Mouse (Mus musculus) spleen, postnatal 10 days (tissue): ENCODE results near the gene Nit1.

Experiments used
- DNase-seq, 2 experiments: peaks; one replicate each; pipeline ENCODE4 v3.0.0; 2021 to 2022; ENCODE audit warnings: low spot score in 2 of 2

The Nit1 gene

DNA sequence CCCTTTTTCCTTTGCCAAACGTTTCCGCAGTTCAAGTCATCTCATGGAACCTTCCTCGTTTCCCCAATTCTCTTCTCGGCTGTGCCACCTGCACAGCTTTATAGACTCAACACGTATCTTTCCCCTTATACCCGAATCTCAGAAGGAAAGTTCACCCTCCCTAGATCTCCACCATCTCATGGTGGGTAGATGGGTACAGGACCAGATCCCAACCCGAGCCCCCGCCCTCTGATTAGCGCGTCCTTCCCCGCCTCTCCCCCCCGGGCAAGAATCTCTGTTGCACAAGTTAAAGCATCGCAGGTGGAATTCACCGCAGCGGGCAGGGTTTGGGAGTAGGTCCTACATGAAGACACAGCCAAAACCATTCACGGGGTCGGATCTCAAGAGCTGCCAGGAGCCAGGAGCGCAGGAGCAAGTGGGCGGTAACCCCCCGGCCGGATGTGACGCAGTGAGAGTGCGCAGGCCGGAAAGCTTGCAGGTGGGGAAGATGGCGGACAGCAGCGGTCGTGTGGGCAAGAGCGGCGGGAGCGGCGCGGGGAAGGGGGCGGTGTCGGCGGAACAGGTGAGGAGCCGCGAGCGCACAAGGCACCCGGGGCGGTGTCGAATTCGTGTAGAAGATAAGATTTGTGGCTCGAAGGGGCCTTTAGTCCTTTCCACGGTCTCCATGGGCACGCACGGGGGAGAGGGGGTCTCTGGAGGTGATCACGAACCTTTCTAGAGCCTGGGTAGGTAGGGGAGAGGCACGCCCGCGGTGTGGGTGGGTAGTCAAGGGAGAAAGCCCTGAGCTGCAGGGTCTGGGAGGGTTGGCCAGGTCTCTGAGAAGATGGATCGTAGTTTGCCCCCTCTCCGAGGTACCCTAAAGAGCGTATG lies at the start of gene Nit1, which contains the start of gene Pfdn2:
TSS of gene Nit1 (minus strand) at position 422 of the 870 bp plus-strand sequence.
TSS of gene Pfdn2 (plus strand) at position 446 of the 870 bp plus-strand sequence.
- DNase-seq: peak; percentile 77 to 94

DNA sequence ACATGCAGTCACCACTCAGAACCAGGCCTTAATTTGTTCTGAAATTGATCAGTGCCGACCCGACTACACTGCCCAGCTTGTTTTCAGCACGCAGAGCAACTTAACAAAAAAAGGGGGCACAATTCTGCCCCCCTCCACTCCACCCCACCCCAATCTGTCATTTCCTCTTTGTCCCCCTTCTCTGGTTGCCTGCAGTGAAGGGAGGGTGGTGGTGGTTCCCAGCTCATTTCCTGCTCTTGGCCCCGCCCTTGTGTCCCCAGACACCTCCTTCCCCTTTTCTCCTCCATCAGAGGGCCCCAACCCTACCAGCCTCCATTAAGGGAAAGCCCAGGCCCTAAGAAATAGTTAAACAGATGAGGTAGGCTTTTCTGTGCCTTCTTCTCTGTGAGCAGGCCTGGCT lies 44.7 kb upstream of the Nit1 start:
- DNase-seq: peak in 1 of 2 experiments; percentile 83

DNA sequence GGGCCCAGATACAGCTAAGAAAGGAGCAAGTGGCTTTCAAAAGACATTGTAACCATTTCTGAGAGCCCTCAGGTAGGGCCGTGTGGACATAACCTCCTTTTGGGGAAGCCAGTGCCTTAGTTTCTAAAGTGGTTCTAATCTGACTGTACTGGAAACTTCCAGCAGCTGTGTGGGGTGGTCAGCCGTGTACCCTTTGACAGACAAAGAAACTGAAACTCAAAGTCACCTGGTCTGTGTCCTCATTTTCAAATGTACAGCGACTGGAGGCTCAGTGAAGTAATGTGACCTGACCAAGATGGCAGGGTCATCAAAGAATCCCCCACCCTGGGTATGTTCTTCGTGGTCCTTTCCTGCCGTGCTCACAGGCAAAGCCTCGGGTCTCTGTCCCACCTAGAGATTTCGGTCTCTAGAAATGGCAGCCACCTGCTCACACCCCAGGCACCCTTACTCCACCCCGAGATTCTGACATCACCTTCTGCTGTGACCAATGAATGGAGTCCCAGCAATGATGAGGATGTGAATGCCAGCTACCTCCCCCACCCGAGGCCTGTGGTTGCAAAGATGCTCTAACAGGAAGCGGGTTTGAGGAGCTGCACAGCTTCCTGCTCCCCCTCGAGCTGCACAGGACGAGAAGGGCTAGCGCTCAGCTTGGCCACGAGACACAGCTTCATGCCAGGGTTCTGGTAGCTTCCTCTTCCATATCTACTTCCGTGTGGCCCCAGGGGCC lies 43.1 kb upstream of the Nit1 start, which contains the start of gene Arhgap30:
TSS of gene Arhgap30 (plus strand) at position 579 of the 727 bp plus-strand sequence.
- peak; percentile 59 to 86 for DNase-seq

DNA sequence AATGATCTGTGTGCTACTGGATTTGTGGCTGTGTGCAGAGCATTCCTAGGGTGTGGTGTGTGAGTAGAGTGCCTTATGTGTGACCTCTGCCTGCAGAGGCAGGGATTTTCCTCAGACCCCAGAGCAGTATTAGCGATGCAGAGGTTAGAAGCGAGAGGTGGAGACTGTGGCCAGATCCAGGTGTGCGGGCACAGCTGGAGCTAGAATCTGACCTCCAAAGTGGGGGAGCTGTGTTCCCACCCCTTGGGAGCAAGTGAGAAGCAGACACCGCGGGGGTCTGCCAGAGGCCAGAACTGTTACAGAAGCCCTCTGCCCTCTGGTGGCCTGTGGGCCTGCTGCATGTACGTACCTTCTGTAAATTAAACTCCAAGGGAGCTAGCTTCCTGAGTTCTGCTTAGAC lies 41.7 kb upstream of the Nit1 start:
- peak in 1 of 2 experiments; percentile 64 for DNase-seq

DNA sequence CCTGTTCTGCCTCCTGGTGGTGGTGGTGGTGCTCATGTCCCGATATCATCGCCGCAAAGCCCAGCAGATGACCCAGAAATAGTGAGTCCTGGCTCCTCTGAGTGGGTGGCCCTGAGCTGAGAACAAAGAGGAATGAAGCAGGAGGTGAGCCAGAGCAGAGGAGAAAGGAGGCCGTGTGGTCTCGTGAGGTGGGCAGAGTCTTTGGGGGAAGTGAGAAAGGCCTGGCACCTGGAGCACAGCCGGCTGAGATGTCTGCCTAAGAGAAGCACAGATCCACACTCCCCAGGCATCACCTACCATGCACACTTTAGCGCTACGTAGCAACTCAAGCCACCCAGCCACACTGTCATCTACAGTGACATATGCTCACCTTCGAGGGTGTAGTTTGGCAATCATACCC lies 39.7 kb upstream of the Nit1 start:
- DNase-seq: no peak

DNA sequence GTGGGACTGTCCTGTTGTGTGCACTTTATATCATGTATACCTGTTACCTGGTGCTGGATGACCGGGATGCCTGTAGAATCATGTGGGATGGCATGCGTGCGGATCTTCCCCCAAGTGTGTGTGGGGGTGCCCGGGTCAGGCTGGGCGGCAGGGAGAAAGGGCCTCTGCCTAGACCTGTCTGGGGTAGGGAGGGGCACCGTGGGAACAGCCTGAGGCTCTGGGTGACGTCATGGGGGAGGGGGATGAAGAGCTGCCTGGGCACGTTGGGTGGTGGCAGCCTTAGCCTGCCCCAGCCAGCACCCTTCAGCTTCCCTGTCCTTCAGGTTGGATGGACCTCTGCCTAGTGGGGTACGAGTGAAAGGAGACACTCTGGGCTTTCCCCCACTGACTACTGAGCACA lies 38.9 kb upstream of the Nit1 start:
- DNase-seq: no peak

DNA sequence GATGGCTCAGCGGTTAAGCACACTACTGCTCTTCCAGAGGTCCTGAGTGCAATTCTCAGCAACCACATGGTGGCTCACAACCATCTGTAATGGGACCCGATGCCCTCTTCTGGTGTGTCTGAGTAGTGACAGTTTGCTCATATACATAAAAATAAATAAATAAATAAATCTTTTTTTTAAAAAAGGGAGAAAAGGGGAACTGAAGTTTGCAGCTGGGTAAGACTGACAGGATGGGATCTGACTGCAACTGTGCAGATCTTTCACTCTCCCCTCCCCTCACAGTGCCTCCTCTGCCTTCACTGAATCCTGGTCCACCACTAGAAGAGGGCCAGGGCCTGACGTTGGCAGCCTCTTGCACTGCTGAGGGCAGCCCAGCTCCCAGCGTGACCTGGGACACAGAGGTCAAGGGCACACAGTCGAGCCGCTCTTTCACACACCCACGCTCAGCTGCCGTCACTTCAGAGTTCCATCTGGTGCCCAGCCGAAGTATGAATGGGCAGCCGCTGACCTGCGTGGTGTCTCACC lies 36.7 kb upstream of the Nit1 start:
- DNase-seq: no peak

DNA sequence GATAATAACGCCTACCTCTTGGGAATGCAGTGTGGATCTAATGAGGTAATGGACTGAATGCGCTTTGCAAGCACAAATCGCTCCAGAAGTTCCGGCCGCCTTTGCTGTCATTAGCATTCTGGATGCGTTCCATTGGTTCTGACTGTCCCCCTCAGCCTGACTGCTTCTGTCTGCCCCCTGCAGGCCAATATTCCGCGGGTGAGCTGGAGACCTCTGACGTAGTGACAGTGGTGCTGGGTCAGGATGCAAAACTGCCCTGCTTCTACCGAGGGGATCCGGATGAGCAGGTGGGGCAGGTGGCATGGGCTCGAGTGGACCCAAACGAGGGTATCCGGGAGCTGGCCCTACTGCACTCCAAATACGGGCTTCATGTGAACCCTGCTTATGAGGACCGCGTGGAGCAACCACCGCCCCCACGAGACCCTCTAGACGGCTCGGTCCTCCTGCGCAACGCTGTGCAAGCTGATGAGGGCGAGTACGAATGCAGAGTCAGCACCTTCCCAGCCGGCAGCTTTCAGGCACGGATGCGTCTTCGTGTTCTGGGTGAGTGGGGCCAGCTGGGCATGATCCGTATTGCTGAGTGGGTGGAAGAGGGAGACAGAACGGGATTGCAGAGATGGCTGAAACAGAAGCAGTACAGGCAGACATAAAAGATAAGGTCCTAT lies 34.6 kb upstream of the Nit1 start:
- DNase-seq: peak; percentile 50 to 84

DNA sequence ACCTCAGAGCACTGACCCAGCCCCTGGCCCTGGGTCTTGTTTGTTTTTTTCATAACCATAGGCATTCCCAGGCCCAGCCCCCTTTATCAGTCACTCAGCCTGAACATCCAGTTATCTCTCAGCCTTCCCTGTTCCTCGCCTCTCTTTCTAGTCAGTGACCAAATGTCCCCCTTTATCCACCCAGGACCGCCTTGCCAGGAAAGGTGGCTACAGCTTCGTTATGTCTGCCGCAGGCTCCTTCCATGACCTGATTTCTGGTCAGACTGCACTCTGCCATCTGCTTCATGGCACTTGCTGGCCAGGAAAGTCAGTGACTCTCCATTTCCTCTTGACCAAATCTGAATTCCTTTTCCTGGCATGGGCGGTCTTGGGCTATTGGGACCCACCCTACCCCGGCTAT lies 32.9 kb upstream of the Nit1 start:
- no peak for DNase-seq

DNA sequence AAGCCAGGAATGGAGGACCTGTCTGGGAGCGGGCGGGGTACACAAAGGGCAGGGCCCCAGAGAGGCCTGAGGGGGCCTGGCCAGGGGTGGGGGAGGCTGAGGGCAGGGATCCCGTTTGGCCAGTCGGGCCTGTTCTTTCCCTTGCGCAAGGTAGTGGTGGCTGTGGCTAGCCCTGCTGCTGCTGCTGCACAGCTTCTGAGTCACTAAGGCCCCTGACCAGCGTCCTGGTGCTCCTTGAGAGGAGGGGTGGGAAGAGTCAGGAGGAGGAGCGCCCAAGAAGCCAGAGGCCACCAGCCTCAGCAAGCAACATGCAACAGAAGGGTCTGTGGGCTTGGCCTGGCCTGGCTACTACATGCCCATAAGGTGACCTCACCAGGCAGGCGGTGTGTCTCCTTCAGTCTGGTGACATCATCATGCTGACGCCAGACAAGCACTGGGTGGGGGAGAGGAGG lies 30.2 kb upstream of the Nit1 start:
- DNase-seq: no peak

DNA sequence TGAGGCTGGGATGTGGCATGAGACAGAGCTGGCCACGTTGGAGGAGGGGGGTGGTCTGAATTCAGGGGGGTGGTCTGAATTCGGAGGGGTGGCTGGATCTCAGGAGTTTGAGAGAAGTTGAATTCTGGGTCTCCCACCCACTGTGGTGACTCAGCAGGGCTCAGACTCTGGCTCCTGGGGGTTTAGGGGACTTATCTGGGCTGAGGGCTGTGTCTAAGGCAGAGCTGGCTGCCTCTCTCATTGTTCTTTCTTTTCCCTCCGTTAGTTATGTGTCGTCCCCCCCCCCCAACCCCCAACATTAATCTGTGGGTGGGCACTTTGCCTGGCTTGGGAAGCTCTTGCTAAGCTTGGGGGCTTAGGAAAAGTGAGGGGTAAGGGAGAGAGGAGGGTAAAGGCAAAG lies 28.5 kb upstream of the Nit1 start:
- no peak for DNase-seq

DNA sequence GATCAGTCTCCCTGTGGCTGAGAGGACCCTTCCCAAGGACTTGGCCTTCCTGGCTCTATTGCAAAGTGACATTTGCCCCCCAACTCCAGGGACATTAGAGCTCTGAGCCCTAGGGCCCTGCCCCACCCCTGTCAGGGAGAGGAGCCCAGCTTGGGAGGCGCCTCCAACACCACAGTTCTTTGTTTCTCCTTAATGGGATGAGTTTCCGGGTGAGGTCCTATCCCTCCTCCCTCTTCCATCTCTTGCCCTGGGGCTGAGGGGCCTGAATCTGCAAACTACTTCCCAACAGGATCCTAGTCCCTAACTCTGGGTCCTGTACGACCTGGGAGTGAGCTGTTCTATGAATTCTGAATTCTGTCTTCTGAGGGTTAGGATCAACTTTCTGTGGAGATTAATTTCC lies 27.4 kb upstream of the Nit1 start:
- DNase-seq: no peak

DNA sequence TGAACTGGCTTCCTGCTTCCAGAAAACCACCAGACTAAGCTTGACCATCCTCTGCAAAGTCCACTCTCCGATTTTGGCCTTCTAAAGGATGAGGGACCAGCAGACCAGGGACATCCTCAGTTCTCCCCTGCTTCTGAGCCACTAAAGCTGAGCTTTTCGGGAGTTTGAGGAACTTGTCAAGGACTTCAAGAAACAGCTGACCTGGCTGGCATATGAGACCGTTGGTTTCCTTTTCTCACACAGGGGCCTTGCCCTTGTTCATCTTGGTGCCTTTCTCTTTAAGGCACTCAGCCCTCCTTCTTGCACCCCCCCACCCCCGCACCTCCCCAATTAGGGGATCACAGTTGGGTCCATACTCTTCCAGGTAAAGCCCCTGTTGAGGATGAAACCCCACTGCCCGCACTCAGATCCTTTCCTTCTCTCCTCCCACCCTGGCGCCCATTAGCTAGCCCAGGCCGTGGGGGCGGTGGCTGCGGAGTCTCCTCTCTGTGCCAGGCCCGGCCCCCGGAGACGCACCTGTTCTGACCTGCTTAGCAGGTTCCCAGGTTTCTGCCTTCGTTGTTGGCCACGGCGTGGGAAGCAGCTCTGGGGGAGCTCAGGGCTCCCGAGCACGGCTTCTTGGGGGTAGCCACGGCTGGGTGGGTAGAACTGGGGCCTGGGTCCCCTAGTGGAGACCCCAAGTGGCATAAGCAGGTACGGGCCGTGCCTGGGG lies 24.6 kb upstream of the Nit1 start, which contains the start of gene Nectin4:
TSS of gene Nectin4 (plus strand) at position 255 of the 712 bp plus-strand sequence.
- no peak for DNase-seq

DNA sequence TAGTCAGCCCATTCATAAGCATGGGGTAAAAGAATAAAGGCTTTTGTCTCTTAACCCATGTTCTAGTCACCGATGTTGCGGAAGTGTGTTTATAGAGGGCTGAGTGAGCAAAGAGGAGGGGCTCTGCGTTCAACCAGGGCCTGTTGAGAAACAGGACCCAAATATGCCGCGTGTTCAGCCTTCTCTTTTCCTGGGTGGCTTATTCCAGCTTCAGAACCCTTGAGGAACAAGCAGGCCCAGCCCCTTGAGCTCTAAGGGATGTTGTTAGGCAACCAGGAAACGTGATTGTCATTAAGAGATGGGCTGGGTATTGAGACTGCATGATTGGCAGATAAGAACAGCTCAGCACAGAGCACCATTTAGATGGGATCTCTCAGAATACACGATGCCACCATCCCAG lies 20.5 kb upstream of the Nit1 start:
- no peak for DNase-seq

DNA sequence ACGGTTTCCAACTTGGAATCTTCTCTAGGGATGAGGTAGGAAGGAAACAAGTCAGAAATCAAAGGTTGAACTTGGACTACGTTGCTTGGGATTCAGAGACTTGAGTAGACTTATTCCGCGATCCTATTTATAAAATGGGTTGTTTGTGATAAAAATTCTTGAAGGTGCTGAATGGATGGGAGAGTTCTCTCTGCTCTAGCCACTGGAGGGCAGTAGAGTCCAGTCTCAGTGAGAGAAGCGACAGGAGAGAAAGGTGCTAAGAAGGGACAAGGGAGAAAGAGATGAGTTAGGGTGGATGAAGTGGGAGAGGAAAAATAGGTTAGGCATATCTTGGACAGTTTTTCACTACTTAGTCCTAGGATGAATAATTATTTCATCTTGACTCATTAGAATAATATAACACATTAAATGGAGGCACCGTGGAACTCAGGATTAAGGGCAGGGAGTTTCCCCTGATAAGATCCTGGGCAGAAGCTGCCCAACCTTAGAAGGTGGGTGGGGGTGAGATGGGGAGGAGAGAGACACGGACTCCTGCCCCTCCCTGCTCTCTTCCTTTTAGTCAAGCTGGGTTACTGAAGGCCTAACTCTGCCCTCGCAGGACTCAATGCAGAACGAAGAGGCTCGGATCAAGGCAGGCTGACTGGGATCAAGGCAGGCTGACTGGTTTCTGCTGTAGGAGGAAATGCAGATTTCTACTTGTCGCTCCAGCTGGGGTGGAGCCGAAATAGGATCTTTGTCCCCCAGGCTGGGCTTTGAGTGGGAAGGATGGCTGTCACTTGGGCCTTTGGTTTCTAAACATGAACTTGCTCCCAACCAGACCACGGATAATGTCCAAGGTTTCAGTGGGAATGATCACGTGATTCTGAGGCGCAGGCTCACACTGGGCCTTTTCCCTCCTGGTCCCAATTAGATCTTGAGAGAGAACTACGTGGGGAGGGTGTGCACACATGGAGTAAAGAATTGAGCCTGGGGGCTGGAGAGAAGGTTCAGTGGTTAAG lies 16.0 kb upstream of the Nit1 start:
- peak; percentile 59 to 85 for DNase-seq

DNA sequence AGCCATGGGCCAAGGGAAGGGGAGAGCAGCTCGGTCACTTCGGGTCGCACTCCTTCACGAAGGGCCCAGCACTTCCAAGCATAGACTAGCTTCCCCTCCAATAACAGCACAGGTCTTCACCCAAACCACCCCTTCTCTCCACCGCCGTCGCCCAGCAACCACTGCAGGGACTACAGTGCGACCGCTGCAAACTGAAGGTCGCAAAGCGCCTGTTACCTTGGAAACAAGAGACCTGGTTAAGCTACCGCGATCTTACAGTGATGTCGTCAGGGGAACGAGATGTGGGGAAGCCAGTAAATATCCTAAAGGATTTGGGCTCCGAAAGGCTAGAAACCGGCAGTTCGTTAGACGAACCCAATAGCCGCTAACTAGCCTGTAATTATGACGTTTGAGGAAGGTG lies 15.2 kb upstream of the Nit1 start, which contains the start of gene Klhdc9:
TSS of gene Klhdc9 (minus strand) at position 143 of the 400 bp plus-strand sequence.
- peak; percentile 84 to 97 for DNase-seq

DNA sequence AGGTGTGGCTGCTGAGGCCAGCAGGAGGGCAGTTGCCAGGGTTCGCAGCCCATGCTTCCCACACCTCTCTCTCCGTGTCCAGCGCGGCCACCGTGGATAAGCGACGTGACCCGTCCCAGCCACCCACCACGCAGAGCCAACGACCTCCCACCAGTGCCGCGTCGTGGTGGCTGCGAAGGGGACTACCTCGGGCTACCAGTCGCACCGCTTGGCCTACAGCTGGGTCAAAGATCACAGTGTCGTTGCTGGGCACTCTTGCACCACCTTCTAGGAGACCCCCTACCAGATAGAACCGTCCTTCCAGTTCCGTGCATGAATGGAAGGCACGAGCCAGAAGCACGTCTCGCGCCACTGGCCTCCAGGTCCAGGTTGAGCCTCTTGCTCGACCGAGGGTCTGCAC lies 14.8 kb upstream of the Nit1 start:
- peak in 1 of 2 experiments; percentile 49 for DNase-seq

DNA sequence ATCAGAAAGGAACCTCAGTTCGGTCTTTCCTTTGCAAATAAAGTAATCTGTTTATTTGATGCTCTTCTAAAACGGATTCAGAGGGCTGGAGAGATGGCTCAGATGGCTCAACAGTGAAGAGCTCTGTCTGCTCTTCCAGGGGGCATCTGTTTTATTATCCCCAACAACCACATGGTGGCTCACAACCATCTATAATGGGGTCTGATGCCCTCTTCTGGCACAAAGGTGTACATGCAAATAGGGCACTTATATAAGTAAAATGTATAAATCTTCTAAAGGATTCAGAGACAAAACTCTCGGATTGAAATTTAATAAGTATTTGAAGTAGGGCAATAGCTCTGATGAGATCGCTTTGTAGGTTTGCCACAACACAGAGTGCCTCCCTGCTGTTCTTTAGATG lies 13.0 kb upstream of the Nit1 start:
- DNase-seq: peak in 1 of 2 experiments; percentile 53

DNA sequence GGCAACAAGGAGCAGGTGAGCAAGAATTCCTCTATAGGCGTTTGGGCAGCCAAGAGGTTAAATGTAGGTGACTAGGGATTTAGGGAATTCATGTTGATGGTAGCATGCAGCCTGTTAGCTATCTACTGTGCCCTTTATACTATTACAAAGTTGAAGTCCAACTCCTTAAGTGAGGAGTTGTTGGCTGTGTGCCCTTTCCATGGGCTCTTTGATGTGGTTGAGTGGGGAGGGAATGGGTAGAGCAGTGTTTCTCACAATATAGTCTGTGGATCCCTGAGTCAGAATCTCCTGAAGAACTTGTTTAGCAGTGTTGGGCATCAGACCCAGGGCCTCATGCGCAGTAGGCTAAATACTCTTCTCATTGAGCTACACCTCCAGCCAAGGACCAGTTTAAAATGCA lies 11.4 kb upstream of the Nit1 start:
- DNase-seq: no peak
